Mouse (Mus musculus) embryonic facial prominence, embryonic 11.5 days (tissue): Measurements from ENCODE around the gene Traf3ip3. TPM values are rescaled to one million over a fixed set of nuclear protein-coding genes. Genes with fewer than 3 reads are reported as not detected.

ENCODE experiments used
- ATAC-seq: fragments of 200-750 bp; cut with Nextera tagmentation; replicated peaks from 2 replicates; pipeline ENCODE4 v1.8.0; 2017; ENCODE audit warnings: low read depth; ENCODE audit not compliant: insufficient number of reproducible peaks, low FRiP score, low TSS enrichment
- DNase-seq: peaks from one replicate; pipeline ENCODE4 v3.0.0-alpha.2; 2015; ENCODE audit warnings: low spot score
- H3K27ac ChIP-seq: fragments of 300-500 bp; sonication (generic); replicated peaks from 2 replicates; pipeline ENCODE4 v1.5.1; 2014; ENCODE audit warnings: mild to moderate bottlenecking, low read depth, low read length, control low read depth
- H3K27me3 ChIP-seq: fragments of 300-500 bp; sonication (generic); 2 replicates; pipeline ENCODE4 v1.6.1; 2014; ENCODE audit warnings: mild to moderate bottlenecking, low read length, moderate library complexity, mixed read lengths; ENCODE audit not compliant: control insufficient read depth, insufficient read depth
- H3K36me3 ChIP-seq: fragments of 300-500 bp; sonication (generic); replicated peaks from 2 replicates; pipeline ENCODE4 v1.6.1; 2014; ENCODE audit warnings: low read depth, mild to moderate bottlenecking, low read length, moderate library complexity, mixed read lengths; ENCODE audit not compliant: control insufficient read depth, insufficient read depth
- H3K4me1 ChIP-seq: fragments of 300-500 bp; sonication (generic); 2 replicates; pipeline ENCODE4 v1.6.1; 2014; ENCODE audit warnings: low read length, mixed read lengths; ENCODE audit not compliant: control insufficient read depth, insufficient read depth
- H3K4me2 ChIP-seq: fragments of 300-500 bp; sonication (generic); 2 replicates; pipeline ENCODE4 v1.6.1; 2014; ENCODE audit warnings: low read depth, mild to moderate bottlenecking, control low read depth, low read length, moderate library complexity
- H3K4me3 ChIP-seq: fragments of 300-500 bp; sonication (generic); 2 replicates; pipeline ENCODE4 v1.5.1; 2014; ENCODE audit warnings: low read depth, low read length, control low read depth
- H3K9ac ChIP-seq: fragments of 300-500 bp; sonication (generic); replicated peaks from 2 replicates; pipeline ENCODE4 v1.6.1; 2014; ENCODE audit warnings: mild to moderate bottlenecking, control low read depth, low read length
- H3K9me3 ChIP-seq: fragments of 300-500 bp; sonication (generic); replicated peaks from 2 replicates; pipeline ENCODE4 v1.6.1; 2016; ENCODE audit warnings: mild to moderate bottlenecking, low read length, inconsistent platforms, mixed read lengths; ENCODE audit not compliant: control insufficient read depth
- WGBS: fragments of 180-500 bp; shearing (Covaris S2); extraction: QIAGEN DNeasy Blood & Tissue Kit; methylation state at CpG from one replicate; pipeline ENCODE4 v1.1.7; 2014; 5-methylcytosine and 5-hydroxymethylcytosine counted together
- polyA plus RNA-seq: library from polyadenylated mRNA; unstranded; fragments of >200 nt; fragmentation: Nextera tagmentation; extraction: Ambion mirVana; gene quantifications from 2 replicates; pipeline ENCODE4 v1.2.1, GENCODE M21; 2014

Gene Traf3ip3
- polyA plus RNA-seq, 1 experiment from 2014 or later = 1.5 TPM

DNA sequence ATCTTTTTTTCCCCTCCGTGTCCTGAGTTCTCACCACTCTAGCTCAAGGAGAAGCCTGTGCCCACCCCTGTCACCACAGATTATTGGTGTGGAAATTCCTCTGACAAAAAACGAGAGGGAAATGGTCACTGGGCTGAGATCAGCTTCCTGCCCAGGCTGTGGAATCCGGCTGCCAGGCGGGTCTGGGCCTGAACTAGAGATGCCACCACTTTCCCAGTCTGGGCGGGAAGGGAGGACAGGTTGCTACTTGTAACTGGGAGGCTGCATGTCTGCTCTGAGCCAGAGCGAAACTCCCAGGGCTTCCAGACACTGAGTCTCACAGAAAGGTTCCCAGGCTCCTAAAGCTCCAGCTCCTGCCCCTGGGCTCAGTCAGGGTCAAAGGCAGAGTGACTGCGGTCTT lies 60.4 kb downstream of the Traf3ip3 start:
- H3K36me3 ChIP-seq = no peaks in the 10 kb centered on the region
- no peaks in the 10 kb centered on the region for H3K9me3 ChIP-seq
- H3K9ac ChIP-seq = no peak overlapping the region
- ATAC-seq = no peak
- no peaks in the 10 kb centered on the region for H3K27me3 ChIP-seq
- 69% methylated on average over 7 of the region's 7 CpGs for WGBS
- H3K4me2 ChIP-seq = no peak overlapping the region
- DNase-seq = peak; percentile 42
- H3K4me1 ChIP-seq = no peaks in the 10 kb centered on the region
- H3K4me3 ChIP-seq = no peak overlapping the region
- H3K27ac ChIP-seq = no peak overlapping the region; the same call in 1 of the 2 replicates

- ATAC-seq (no peak), DNase-seq (no peak)
- Histone ChIP-seq H3K27me3 (no peaks in the 10 kb centered on the region), H3K9me3 (no peaks in the 10 kb centered on the region), H3K27ac (no peak overlapping the region), H3K4me3 (no peak overlapping the region), H3K4me2 (no peak overlapping the region), H3K36me3 (no peaks in the 10 kb centered on the region), H3K4me1 (no peaks in the 10 kb centered on the region), H3K9ac (no peak overlapping the region)
- WGBS = 62% methylated on average over 3 of the region's 3 CpGs
Measured at GRCm38 (mm10) chr1:193138669-193139068, 62.8 kb downstream of the Traf3ip3 start.

DNA sequence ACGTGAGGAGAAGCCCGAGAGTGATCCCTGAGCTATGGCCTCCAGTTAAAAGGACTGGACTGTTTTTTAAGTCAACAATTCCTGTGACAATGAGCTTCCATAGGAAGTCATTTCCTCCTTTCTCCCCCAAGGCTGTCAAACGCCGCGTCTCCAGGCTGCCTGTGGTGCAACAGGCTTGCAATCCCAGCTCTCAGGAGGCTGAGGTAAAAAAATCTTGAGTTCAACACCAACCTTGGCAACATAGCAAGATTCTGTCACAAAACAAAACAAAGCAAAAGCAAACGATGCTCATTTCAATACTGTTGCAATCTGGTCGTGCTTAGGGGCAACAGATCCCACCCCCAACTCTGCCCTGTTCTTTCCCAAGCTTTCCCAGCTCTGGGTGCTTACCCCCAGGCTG lies 63.4 kb downstream of the Traf3ip3 start:
- no peaks in the 10 kb centered on the region for H3K9me3 ChIP-seq
- WGBS = 26% methylated on average over 7 of the region's 7 CpGs
- DNase-seq (no peak), ATAC-seq (no peak)
- H3K27ac ChIP-seq = no peak overlapping the region
- H3K36me3 ChIP-seq = no peaks in the 10 kb centered on the region
- H3K4me3 ChIP-seq = no peak overlapping the region
- H3K4me1 ChIP-seq = no peaks in the 10 kb centered on the region
- no peak overlapping the region for H3K4me2 ChIP-seq
- H3K9ac ChIP-seq = no peak overlapping the region
- no peaks in the 10 kb centered on the region for H3K27me3 ChIP-seq

DNA sequence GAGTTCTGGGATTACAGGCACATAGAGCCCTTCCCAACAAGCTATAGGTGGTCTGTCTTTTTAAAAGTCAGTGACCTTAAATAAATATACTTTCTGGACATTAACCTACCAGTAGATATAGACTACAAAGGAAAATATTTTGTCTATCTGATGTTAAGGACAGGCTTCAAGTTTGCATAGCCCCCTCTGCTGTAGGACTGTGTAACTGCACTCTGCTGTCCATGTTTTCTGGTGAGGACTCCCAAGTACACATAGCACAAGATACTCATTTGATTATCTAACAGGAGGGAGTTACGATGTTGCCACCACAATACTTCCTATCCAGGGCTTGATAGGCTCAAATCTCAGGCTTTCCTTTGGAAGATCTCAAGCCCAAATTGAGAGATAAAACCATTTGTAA lies 67.8 kb downstream of the Traf3ip3 start:
- ATAC-seq (no peak), DNase-seq (no peak)
- WGBS = 83% methylated on average over 1 of the region's 1 CpGs
- H3K9ac ChIP-seq = no peak overlapping the region
- no peaks in the 10 kb centered on the region for H3K36me3 ChIP-seq
- no peak overlapping the region for H3K4me2 ChIP-seq
- H3K27me3 ChIP-seq = no peaks in the 10 kb centered on the region
- H3K4me1 ChIP-seq = no peaks in the 10 kb centered on the region
- H3K9me3 ChIP-seq = no peaks in the 10 kb centered on the region
- no peak overlapping the region for H3K27ac ChIP-seq
- no peak overlapping the region for H3K4me3 ChIP-seq

DNA sequence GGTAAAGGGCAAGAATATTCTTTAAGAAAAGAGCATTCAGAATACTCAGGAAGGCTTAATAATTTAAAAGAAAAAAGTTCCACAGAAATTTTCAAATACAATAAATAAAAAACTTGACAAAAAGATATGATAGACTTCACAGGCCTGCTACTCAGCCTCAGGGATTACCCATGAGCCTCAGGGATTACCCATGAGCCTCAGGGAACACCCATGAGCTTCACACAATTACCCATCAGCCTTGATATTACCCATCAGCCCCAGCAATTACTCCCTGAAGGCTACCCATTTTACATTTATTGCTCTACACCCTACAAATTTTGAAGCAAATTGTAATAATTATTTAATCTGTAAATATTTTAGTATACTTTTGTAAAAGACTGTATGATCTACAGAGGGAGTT lies 69.1 kb downstream of the Traf3ip3 start:
- DNase-seq (no peak), ATAC-seq (no peak)
- H3K4me1 ChIP-seq = no peaks in the 10 kb centered on the region
- no peak overlapping the region for H3K9ac ChIP-seq
- H3K9me3 ChIP-seq = no peaks in the 10 kb centered on the region
- no peak overlapping the region for H3K4me3 ChIP-seq
- H3K36me3 ChIP-seq = no peaks in the 10 kb centered on the region; the same call in 1 of the 2 replicates
- H3K27me3 ChIP-seq = no peaks in the 10 kb centered on the region
- no peak overlapping the region for H3K4me2 ChIP-seq
- H3K27ac ChIP-seq = no peak overlapping the region

- no peak for ATAC-seq
- H3K4me2 ChIP-seq = no peak overlapping the region
- no peak overlapping the region for H3K27ac ChIP-seq
- no peak overlapping the region for H3K9ac ChIP-seq
- no peaks in the 10 kb centered on the region; the same call in 1 of the 2 replicates for H3K36me3 ChIP-seq
- DNase-seq = no peak
- no peaks in the 10 kb centered on the region for H3K27me3 ChIP-seq
- H3K9me3 ChIP-seq = no peaks in the 10 kb centered on the region
- WGBS = 76% methylated on average over 6 of the region's 6 CpGs
- H3K4me3 ChIP-seq = no peak overlapping the region
- no peaks in the 10 kb centered on the region for H3K4me1 ChIP-seq
Measured at GRCm38 (mm10) chr1:193131311-193131948, 70.1 kb downstream of the Traf3ip3 start.

GRCm38 (mm10) chr1:193130839-193131238 lies 70.7 kb downstream of the Traf3ip3 start:
- no peaks in the 10 kb centered on the region for H3K4me1 ChIP-seq
- ATAC-seq = no peak
- no peaks in the 10 kb centered on the region; the same call in 1 of the 2 replicates for H3K36me3 ChIP-seq
- no peak for DNase-seq
- no peak overlapping the region for H3K27ac ChIP-seq
- H3K4me3 ChIP-seq = no peak overlapping the region
- 84% methylated on average over 8 of the region's 8 CpGs for WGBS
- H3K9ac ChIP-seq = peak overlapping the region; percentile 38
- H3K9me3 ChIP-seq = no peaks in the 10 kb centered on the region
- no peaks in the 10 kb centered on the region for H3K27me3 ChIP-seq
- no peak overlapping the region; the same call in 1 of the 2 replicates for H3K4me2 ChIP-seq

- Histone ChIP-seq H3K27ac (no peak overlapping the region), H3K27me3 (no peaks in the 10 kb centered on the region), H3K4me2 (peak overlapping the region; percentile 26), H3K4me3 (no peak overlapping the region; the same call in 1 of the 2 replicates), H3K36me3 (no peaks in the 10 kb centered on the region; the same call in 1 of the 2 replicates), H3K9ac (peak overlapping the region; percentile 38), H3K9me3 (no peaks in the 10 kb centered on the region), H3K4me1 (no peaks in the 10 kb centered on the region)
- 31% methylated on average over 11 of the region's 11 CpGs for WGBS
- DNase-seq (no peak), ATAC-seq (peak; percentile 53)
Measured at GRCm38 (mm10) chr1:193130456-193130825, 71.1 kb downstream of the Traf3ip3 start.
